Mouse (Mus musculus) testis, postnatal 10 days (tissue): ENCODE measurements around the gene Smyd1.
"Not testable (repeated sequence)": the region's sequence is repeated elsewhere in the genome, so short reads cannot be mapped to it uniquely, and the experiment has no call there.

Experiments used
- DNase-seq: peaks from one replicate; pipeline ENCODE4 v3.0.0; 2021; ENCODE audit warnings: low spot score

Gene Smyd1

DNA sequence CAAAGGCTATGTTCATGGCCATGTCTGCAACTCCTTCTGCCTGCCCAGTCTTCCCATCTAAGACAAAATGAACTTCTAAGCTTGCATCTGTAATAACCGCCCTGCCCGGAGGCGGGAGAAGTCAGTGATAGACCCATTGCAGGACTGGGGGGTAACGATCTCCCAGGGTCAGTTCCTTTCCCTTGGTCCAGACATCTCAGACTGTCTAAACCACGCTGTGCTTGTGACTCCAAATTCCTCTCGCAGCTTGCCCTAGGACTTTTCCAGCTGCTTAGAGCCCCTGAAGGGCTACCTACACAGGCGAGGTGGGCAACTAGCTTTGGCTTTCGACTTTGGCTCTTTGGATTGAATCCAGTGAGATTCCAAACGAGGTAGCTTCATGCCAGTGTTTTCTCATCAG lies 2.8 kb upstream of the Smyd1 start:
- no peak for DNase-seq

- no peak for DNase-seq
Measured at GRCm38 (mm10) chr6:71322491-71322921, 473 bp upstream of the Smyd1 start, which contains the start of gene Cd8b1. TSS of gene Cd8b1 (plus strand) at chr6:71322788.

DNA sequence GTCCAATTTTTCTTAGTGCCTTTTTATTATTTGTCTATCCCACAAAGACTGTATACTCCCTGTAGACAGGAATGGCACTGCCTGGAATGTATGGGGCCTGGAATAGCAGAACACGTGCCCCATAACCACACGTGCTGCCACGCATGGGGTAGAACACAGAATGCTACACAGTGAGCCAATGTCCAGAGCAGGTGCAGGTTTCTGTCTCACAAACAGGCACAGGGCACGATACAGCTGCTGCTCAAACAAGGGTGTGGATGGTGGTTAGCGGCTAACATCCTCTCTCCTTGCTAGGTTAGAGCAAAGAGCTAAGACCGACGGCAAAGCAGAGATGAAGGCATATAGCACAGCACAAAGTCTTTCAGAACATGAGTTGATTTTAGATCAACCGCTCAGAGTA lies 14.5 kb downstream of the Smyd1 start:
- DNase-seq: peak; percentile 23

GRCm38 (mm10) chr6:71302097-71302731 lies 19.8 kb downstream of the Smyd1 start:
- DNase-seq: peak; percentile 38

DNA sequence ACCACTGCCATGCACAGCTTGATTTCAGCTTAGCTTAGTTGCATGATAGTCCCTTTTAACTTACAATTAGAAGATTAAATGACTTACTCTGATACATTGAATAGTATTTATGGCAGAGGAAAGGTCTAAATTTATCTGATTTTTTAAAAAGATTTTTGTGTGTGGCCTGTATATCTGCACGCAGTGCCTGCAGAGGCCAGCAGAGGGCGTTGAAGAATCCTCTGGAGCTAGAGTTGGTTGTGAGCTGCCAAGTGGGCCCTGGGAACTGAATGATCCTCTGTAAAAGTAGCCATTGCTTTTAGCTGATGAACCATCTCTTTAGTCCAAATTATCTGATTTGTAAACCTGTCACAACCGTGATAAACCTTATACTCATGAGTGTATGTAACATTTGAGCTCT lies 23.3 kb downstream of the Smyd1 start:
- peak; percentile 59 for DNase-seq

DNA sequence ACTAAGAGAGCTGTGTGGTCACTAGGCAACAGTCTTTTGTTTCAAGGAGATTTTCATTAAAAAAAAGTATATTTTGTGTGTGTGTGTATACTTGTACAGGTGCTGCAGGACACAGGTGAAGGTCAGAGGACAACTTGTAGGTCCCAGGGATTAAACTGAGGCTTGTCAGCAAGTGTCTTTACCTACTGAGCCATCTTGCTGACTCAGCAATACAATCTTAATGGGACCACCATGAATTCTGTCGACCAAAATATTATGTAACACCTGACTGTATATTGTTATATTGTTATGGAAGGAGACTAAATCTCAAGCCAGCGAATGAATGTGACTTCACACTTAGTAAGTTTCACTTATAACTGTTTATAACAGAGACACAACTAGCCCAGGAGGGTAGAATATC lies 24.0 kb downstream of the Smyd1 start:
- DNase-seq: no peak

DNA sequence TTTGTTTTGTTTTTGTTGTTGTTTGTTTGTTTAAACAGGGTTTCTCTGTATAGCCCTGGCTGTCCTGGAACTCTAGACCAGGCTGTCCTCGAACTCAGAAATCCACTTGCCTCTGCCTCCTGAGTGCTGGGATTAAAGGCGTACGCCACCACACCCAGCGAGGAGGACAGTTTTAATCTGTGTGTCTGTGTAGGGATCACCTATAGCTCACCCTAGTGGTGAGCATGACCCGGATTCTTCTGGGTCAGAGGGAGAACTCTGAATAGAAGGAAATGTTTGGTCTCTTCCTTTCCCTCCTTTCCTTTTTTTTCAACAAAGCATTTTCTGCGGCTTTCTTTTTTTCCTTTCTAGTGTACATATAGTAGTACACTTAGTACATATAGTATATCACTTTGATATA lies 26.7 kb downstream of the Smyd1 start:
- no peak for DNase-seq

GRCm38 (mm10) chr6:71293509-71293908 lies 28.5 kb downstream of the Smyd1 start:
- DNase-seq: no peak

- DNase-seq: no peak
Measured at GRCm38 (mm10) chr6:71279418-71279817, 42.6 kb downstream of the Smyd1 start.

DNA sequence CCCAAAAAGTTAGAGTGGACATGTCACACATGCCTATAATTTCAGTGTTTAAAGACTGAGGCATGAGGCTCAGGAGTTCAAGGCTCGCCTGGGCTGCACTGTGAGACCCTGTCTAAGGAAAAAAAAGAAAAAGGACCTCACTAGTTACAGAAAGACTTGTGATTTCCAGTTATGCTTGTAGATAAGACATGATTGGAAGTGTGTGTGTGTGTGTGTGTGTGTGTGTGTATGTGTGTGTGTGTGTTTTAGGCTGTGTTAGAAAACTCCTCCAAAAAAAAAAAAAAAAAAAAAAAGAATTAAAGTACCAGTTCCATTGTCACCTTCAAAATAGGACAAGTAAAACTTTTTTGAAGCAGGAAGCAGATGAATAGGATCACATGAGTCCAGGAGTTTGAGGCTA lies 47.4 kb downstream of the Smyd1 start:
- peak; percentile 22 for DNase-seq

- DNase-seq: peak; percentile 6
Measured at GRCm38 (mm10) chr6:71273715-71274114, 48.3 kb downstream of the Smyd1 start.

GRCm38 (mm10) chr6:71272316-71272741 lies 49.7 kb downstream of the Smyd1 start:
- DNase-seq: peak; percentile 35

DNA sequence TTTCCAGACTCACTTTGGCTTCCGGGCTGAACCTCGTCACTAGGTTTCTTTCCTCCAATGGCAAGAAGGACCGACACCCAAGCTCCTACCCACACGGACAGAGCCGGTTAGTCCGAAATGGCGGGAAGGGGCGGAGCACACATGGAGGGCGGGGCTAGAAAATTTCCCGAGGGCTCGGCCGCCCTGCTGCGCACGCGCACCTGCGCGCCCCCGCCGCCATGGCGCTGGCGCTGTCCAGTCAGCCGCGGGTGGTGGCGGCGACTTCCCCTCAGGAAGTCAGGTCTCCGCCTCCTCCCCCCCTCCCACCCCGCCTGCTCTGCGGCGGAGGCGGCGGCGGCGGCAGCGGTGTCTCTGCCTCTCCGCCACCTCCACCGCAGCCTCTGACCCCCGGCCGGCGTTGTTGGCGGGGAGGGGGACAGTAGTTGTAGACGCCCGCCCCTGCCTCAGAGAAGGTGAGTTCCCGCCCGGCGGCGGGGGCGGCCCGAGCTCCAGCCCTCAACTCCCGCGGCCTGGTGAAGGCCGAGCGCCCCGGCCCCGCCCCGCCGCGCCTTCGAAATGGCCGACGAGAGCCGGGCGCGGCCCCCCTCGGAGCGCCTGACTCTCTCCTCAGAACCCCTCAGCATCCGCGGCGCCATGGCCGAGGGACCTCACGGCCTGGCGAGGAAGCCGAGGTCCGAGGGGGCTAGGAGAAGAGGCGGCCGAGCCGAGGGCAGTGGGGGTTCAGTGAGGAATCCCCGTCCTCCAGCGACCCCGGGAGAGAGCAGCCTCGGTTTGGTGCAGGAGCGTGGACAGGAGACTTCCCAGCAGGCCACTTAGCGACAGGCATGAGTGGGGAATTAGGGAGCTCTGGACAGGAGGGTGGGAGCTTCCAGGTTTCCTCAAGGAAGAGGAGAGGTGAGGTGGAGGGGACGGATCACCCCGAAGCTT lies 50.4 kb downstream of the Smyd1 start, which contains the start of gene Krcc1:
TSS of gene Krcc1 (plus strand) at position 289 of the 927 bp plus-strand sequence.
- DNase-seq: peak; percentile 99

DNA sequence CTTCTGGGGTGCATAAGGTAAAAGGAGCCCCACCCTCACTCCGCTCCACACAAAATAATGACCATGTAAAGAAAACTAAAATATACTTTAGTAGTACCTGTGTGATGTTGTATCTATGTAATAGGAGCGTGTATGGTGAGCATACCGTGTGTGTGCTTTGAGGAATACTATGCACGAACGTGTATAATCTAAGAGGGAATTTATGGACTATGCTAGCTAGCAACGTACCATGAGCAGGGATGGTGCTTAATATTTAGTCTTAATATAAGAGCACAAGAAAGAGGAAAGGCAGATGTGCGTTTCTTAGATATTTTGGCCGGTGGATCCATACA lies 51.0 kb downstream of the Smyd1 start:
- no peak for DNase-seq

DNA sequence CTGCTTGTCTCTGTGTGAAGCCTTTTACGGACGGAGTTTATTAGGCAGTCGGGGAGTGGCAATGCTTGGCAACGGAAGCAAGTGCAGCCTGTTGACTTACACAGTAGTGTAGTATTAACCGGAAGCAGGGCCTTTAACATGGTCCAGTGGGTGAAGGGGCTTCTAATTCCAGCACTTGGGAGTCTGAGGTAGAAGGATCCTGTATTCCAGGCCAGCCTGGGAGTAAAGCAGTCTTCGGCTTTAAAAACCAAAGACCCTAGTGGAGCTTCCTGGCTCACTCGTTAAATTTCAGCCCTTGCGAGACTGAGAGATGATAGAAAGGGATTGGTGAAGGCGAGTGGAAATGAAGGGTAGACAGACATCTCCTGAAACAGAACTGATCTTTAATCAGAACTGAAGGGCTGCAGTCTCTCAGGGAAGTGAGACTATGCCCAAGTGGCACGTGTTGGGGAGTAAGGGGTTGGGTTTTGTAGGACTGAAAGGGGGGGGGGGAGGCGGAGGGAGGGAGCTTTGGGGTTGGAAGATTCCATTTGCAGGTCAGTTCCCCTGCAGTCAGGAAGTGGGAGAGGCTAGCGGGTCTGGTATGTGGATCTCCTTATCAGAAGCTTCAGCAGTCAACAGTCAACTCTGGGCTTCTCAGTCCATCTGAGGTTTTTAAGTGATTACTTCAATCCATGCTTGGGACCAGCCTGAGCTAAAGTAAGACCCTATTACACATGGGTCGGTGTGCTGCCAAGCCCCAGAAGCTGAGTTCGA lies 51.6 kb downstream of the Smyd1 start:
- DNase-seq: peak; percentile 46

GRCm38 (mm10) chr6:71269686-71270050 lies 52.4 kb downstream of the Smyd1 start:
- peak; percentile 27 for DNase-seq

GRCm38 (mm10) chr6:71268929-71269685 lies 52.9 kb downstream of the Smyd1 start:
- no peak for DNase-seq

GRCm38 (mm10) chr6:71267603-71268002 lies 54.4 kb downstream of the Smyd1 start:
- DNase-seq: not testable (repeated sequence)

DNA sequence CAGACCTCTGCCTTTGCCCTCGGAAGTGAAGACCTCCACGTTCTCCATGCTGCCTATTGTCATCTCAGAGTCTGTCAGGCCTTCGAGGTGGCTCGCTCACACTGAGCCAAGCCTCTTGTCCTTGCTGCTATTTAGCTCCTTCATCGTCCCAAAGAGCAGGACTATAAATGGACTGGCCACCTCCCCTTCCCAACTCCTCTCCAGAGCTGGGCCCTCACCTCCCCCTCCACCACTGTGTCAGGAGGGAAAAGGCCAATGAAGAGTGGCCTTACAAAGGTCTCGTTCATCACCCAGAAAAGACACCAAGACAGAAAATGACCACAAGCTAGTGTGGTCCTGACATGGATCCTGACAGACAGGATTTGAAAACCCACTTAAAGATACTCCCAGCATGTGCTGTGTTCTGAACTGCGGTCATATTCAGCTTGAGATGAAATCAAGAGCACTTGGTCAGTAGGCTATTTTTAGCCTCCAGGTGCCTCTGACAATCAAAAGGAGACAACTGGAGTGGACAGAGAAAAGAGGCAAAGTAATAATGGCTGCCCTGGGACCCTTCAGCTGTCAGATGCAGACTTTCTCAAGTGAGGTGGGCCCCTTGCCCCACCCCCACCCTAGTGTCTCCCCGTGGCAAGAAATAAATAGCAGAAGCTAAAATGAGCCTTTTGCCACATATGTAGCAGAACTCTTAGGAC lies 59.7 kb downstream of the Smyd1 start:
- DNase-seq: peak; percentile 23

DNA sequence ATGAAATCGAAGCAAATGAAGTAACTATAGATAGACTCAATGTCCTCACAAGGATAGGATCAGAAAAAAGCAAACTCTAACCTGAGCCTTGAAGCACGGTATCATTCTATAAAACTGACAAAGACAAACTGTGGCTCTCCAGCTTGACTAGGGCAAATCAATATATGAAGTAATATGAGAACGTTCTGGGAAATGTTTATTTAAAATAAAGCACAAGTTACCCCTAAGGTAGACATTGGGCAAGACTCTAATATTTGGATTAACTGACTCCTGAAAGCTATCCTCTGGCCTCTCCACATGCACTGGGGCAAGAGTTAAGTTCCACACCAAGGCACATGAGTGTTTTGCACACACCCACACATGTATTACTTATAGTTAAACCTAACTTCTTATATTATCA lies 61.0 kb downstream of the Smyd1 start:
- DNase-seq: no peak

DNA sequence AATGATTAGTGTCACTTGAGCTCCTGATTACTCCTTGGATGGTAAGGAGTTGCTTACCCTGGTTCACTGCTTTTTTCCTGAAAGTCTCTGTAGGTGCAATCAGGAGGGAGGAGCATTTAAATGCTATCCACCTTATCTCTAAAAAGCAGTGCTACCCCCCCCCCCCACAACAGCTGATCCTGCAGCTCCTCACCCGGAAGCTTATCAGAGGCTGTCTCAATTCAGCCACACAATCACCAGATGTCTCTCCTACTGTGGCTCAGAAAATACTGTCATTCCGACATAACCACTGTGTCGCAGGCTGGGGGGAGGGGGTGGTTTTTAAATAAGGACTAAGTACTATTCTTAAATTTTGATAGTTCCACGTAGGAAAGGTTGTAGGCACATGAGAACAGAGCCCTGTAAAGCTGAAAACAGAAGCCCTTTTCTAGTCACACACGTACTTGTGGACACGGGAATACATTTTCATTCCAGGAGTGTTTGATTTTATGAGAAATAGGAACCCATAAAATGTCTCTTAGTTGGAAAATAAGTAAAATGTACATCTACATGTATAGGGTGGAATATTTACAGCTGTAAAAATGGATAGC lies 61.9 kb downstream of the Smyd1 start:
- DNase-seq: peak; percentile 30
